In the genomic region with DNA sequence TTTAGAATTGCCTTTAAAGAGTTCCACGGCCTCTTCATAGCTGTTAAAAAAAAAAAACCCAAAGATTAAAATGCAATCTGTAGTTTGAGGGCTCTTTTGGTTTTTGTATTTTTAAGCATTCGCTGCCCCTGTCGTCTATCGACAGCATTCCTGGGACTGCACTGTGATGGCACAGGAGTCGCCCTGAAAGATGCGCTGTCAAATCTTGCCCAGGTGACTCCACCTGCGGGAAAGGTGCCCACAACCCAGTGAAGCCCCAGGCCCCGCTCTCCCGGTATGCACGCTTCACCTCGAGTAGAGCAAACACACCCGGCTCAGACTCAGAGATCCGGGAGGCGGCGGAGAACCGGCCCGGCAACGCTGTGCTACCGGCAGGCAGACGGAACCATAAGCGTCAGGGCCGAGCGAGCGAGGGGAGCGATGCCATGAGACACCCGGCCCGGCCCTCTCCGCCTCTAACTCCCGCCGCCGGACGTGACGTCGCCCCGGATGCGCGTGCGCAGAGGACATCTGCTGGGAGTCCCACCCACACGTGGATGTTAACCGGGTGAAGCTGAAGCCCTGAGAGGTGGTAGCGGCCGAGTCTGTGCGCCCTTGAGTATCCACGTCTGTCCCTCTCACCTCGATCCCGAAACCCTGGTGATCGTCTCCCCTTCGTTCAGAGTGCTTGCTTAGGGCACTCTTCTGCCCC, we compare ENCODE assay signal across 8 mouse cellular contexts. TPM values are rescaled to one million over a fixed set of nuclear protein-coding genes. Genes with fewer than 3 reads are reported as not detected.
A peak's percentile ranks its signal among the peaks of the same experiment; 100 is the strongest.
DNase-seq lines count a peak whose midpoint lies in the region; ATAC-seq and TF ChIP-seq lines count a peak whose summit lies in the region.

Gene Tbc1d7 (minus strand): TSS at position 482 of the 691 bp plus-strand sequence.

- no peaks in the 10 kb centered on the region for H3K27me3 ChIP-seq in C2C12 (ENCODE audit: control insufficient read depth, insufficient read depth, insufficient read length)
- no peaks in the 10 kb centered on the region for H3K27me3 ChIP-seq in erythroblast, embryonic 14.5 days (ENCODE audit: control insufficient read depth)
- no peaks in the 10 kb centered on the region for H3K27me3 ChIP-seq in heart, embryonic 11.5 days (ENCODE audit: control insufficient read depth, insufficient read depth, low read length)
- H3K27me3 ChIP-seq in kidney, embryonic 16.5 days (ENCODE audit: insufficient read depth, low read length) = no peaks in the 10 kb centered on the region
- H3K27me3 ChIP-seq in liver, adult 2 months (ENCODE audit: control insufficient read depth, insufficient read depth, low read length) = no peaks in the 10 kb centered on the region
- no peaks in the 10 kb centered on the region for H3K27me3 ChIP-seq in myocyte (ENCODE audit: control insufficient read depth, insufficient read depth, insufficient read length)
- no peaks in the 10 kb centered on the region for H3K27me3 ChIP-seq in splenic B cell, adult 2 months (ENCODE audit: control insufficient read depth, insufficient read depth, low read length, poor library complexity, severe bottlenecking)

- TF ChIP-seq CTCF in C2C12 (IDR thresholded peaks at IDR 0.05; ENCODE audit: control insufficient read depth, insufficient read depth, insufficient read length) = no peak
- no peak for TF ChIP-seq CTCF in brain, embryonic 14.5 days (IDR thresholded peaks at IDR 0.05; ENCODE audit: borderline replicate concordance, extremely low read depth, insufficient read depth, insufficient read length)
- TF ChIP-seq CTCF in liver, adult 2 months (IDR thresholded peaks at IDR 0.05; ENCODE audit: low read depth, low read length) = no peak

- peak; percentile 73; the same call in 1 of the 2 replicates for TF ChIP-seq POLR2A in brain, embryonic 14.5 days (IDR thresholded peaks at IDR 0.05; ENCODE audit: borderline replicate concordance, extremely low read depth, insufficient read depth, insufficient read length, poor library complexity, severe bottlenecking)
- peak; percentile 91 for TF ChIP-seq POLR2A in liver, adult 2 months (IDR thresholded peaks at IDR 0.05; ENCODE audit: extremely low read depth, insufficient read depth, low read length)
- TF ChIP-seq POLR2A in myocyte (IDR thresholded peaks at IDR 0.05; ENCODE audit: insufficient read length, low read depth) = peak; percentile 97

- H3K36me3 ChIP-seq in C2C12 (ENCODE audit: control insufficient read depth, insufficient read depth) (no peaks in the 10 kb centered on the region), myocyte (ENCODE audit: control insufficient read depth, insufficient read depth) (peaks cover 3% of the 10 kb centered on the region)
- H3K36me3 ChIP-seq in erythroblast, embryonic 14.5 days (ENCODE audit: control insufficient read depth) = no peaks in the 10 kb centered on the region
- no peaks in the 10 kb centered on the region for H3K36me3 ChIP-seq in heart, embryonic 11.5 days (ENCODE audit: control insufficient read depth, insufficient read depth, low read length)
- peaks cover 7% of the 10 kb centered on the region; the same call in 1 of the 2 replicates for H3K36me3 ChIP-seq in kidney, embryonic 16.5 days (ENCODE audit: insufficient read depth, low read length)
- H3K36me3 ChIP-seq in liver, adult 2 months (ENCODE audit: control insufficient read depth, insufficient read depth, low read length) = no peaks in the 10 kb centered on the region; the same call in 1 of the 2 replicates
- no peaks in the 10 kb centered on the region for H3K36me3 ChIP-seq in splenic B cell, adult 2 months (ENCODE audit: control insufficient read depth, insufficient read depth, low read length, poor library complexity, severe bottlenecking)

- WGBS in heart, embryonic 11.5 days (ENCODE audit: insufficient replicate concordance) = 1% methylated on average over 48 of the region's 48 CpGs
- WGBS in kidney, embryonic 16.5 days = under 1% methylated on average over 48 of the region's 48 CpGs
- WGBS in liver, adult 2 months = under 1% methylated on average over 48 of the region's 48 CpGs

- H3K4me2 ChIP-seq in heart, embryonic 11.5 days = peak within 1 kb of the TSS; percentile 83
- peak within 1 kb of the TSS; percentile 85 for H3K4me2 ChIP-seq in kidney, embryonic 16.5 days (replicated peaks; ENCODE audit: low read depth, low read length)
- peak within 1 kb of the TSS; percentile 98 for H3K4me2 ChIP-seq in myocyte (ENCODE audit: low read depth)

- peak within 1 kb of the TSS; percentile 85 for H3K27ac ChIP-seq in heart, embryonic 11.5 days (ENCODE audit: low read depth, low read length)
- H3K27ac ChIP-seq in kidney, embryonic 16.5 days (ENCODE audit: low read length) = peak within 1 kb of the TSS; percentile 81
- peak within 1 kb of the TSS; percentile 64 for H3K27ac ChIP-seq in liver, adult 2 months (replicated peaks; ENCODE audit: insufficient read depth, low read depth, low read length)

- peak within 1 kb of the TSS; percentile 50 for H3K4me3 ChIP-seq in C2C12 (ENCODE audit: insufficient read depth, poor library complexity, severe bottlenecking)
- H3K4me3 ChIP-seq in erythroblast, embryonic 14.5 days (replicated peaks) = peak within 1 kb of the TSS; percentile 82
- peak within 1 kb of the TSS; percentile 78 for H3K4me3 ChIP-seq in heart, embryonic 11.5 days (ENCODE audit: low read depth, low read length)
- H3K4me3 ChIP-seq in kidney, embryonic 16.5 days (ENCODE audit: low read length) = peak within 1 kb of the TSS; percentile 75
- H3K4me3 ChIP-seq in liver, adult 2 months (ENCODE audit: insufficient read depth, low read depth, low read length) = peak within 1 kb of the TSS; percentile 72
- H3K4me3 ChIP-seq in myocyte = peak within 1 kb of the TSS; percentile 89

- peak; percentile 99 for DNase-seq in brain, embryonic 14.5 days (ENCODE audit: low read depth)
- DNase-seq in liver, adult 2 months (ENCODE audit: extremely low read depth, low read depth, low spot score) = peak; percentile 85
- DNase-seq in splenic B cell, adult 2 months (ENCODE audit: low read depth, low spot score) = peak; percentile 98

- H3K4me1 ChIP-seq in erythroblast, embryonic 14.5 days (ENCODE audit: control insufficient read depth) = peaks cover 29% of the 10 kb centered on the region
- H3K4me1 ChIP-seq in heart, embryonic 11.5 days (ENCODE audit: control insufficient read depth, insufficient read depth, low read length) = peaks cover 7% of the 10 kb centered on the region
- H3K4me1 ChIP-seq in kidney, embryonic 16.5 days (ENCODE audit: insufficient read depth, low read length) = peaks cover 6% of the 10 kb centered on the region
- peaks cover 6% of the 10 kb centered on the region for H3K4me1 ChIP-seq in liver, adult 2 months (ENCODE audit: control insufficient read depth, insufficient read depth, low read length)

- H3K79me2 ChIP-seq in C2C12 (ENCODE audit: control insufficient read depth, insufficient read depth) (no peaks in the 10 kb centered on the region), myocyte (ENCODE audit: control insufficient read depth, insufficient read depth) (no peaks in the 10 kb centered on the region)
- H3K79me2 ChIP-seq in liver, adult 2 months (ENCODE audit: control insufficient read depth, insufficient read depth, low read length) = no peaks in the 10 kb centered on the region

- H3ac ChIP-seq in C2C12 (ENCODE audit: control insufficient read depth, insufficient read length, low read depth) (peak within 1 kb of the TSS; percentile 82), myocyte (ENCODE audit: control insufficient read depth, insufficient read length) (peak within 1 kb of the TSS; percentile 57)

- peak within 1 kb of the TSS; percentile 93 for H3K9ac ChIP-seq in heart, embryonic 11.5 days (ENCODE audit: low read depth, low read length)
- H3K9ac ChIP-seq in kidney, embryonic 16.5 days (replicated peaks; ENCODE audit: low read length) = peak within 1 kb of the TSS; percentile 90
- peak within 1 kb of the TSS; percentile 70 for H3K9ac ChIP-seq in liver, adult 2 months (ENCODE audit: low read depth, low read length)

- peak; percentile 91 for ATAC-seq in heart, embryonic 11.5 days (replicated peaks; ENCODE audit: insufficient number of reproducible peaks, low FRiP score, low TSS enrichment)
- ATAC-seq in kidney, embryonic 16.5 days (ENCODE audit: low FRiP score, low TSS enrichment) = peak; percentile 96

- no peaks in the 10 kb centered on the region for H3K79me3 ChIP-seq in C2C12 (ENCODE audit: low read depth)

- no peaks in the 10 kb centered on the region for H3K9me3 ChIP-seq in erythroblast, embryonic 14.5 days (ENCODE audit: control insufficient read depth, low read length)
- no peaks in the 10 kb centered on the region for H3K9me3 ChIP-seq in heart, embryonic 11.5 days (replicated peaks; ENCODE audit: control insufficient read depth, low read length)
- no peaks in the 10 kb centered on the region for H3K9me3 ChIP-seq in kidney, embryonic 16.5 days (ENCODE audit: low read length)

TF ChIP-seq in C2C12, 6 proteins besides CTCF, POLR2A, EP300 and RAD21:
- TF ChIP-seq MAX (IDR thresholded peaks at IDR 0.05) (peak; percentile 94), MYOG (IDR thresholded peaks at IDR 0.05; ENCODE audit: control insufficient read depth, extremely low read depth, insufficient read length) (no peak), MYOD1 (IDR thresholded peaks at IDR 0.05; ENCODE audit: control insufficient read depth, insufficient read length, low read depth) (no peak), FOSL1 (IDR thresholded peaks at IDR 0.05; ENCODE audit: insufficient read depth, low read length, poor library complexity, severe bottlenecking) (no peak), CEBPB (IDR thresholded peaks at IDR 0.05; ENCODE audit: low read depth) (no peak)

TF ChIP-seq in myocyte, 11 proteins besides CTCF, POLR2A, EP300 and RAD21:
- peak; percentile 98 for TF ChIP-seq POLR2AphosphoS2 (IDR thresholded peaks at IDR 0.05; ENCODE audit: insufficient read length, low read depth)
- peak in 2 of 3 experiments; percentile 22 to 29 for TF ChIP-seq MYOD1 (IDR thresholded peaks at IDR 0.05; ENCODE audit: control insufficient read depth in 1 of 3, insufficient read length in 2 of 3, low read depth in 2 of 3)
- TF ChIP-seq USF1 (IDR thresholded peaks at IDR 0.05; ENCODE audit: low read depth) = no peak
- peak in 1 of 3 experiments; percentile 61 for TF ChIP-seq MYOG (IDR thresholded peaks at IDR 0.05; ENCODE audit: control insufficient read depth in 1 of 3, insufficient read depth in 1 of 3, insufficient read length in 2 of 3, low read depth in 2 of 3)

RNA-seq across cellular contexts. Expression of gene Tbc1d7, which starts in this region (rescaled TPM):
- 15.9 TPM for polyA plus RNA-seq in C2C12 (2012; fragmentation: generic; extraction: Trizol)
- polyA plus RNA-seq in brain, embryonic 14.5 days (2012; rRNA removed) = 43.0 and 46.2 TPM in 2 replicates
- 0.29 and 0.42 TPM in 2 replicates for polyA plus RNA-seq in erythroblast, embryonic 14.5 days (2012)
- 51.1 and 54.2 TPM in 2 replicates for polyA plus RNA-seq in heart, embryonic 11.5 days (2014; fragmentation: Nextera tagmentation; extraction: Ambion mirVana)
- 57.3 and 58.0 TPM in 2 replicates for polyA plus RNA-seq in kidney, embryonic 16.5 days (2015; fragmentation: Nextera tagmentation; extraction: Ambion mirVana)
- total RNA-seq in liver, adult 2 months (2014; rRNA removed) = 6.2 and 7.2 TPM in 2 replicates
- 14.9 and 18.0 TPM in 2 replicates for polyA plus RNA-seq in liver, adult 2 months (2012; rRNA removed)
- polyA plus RNA-seq in myocyte (2012; fragmentation: generic; extraction: Trizol) = 31.4 TPM

Comparison
In these comparisons a context has a peak if more than half of its experiments do, and no peak if none do; other contexts are left out.
1. Peak in every context shown above with its lines: DNase-seq, ATAC-seq, H3K4me3 ChIP-seq and H3K27ac ChIP-seq.
2. RNA of gene Tbc1d7 (polyA plus RNA-seq): 57.3 to 58.0 TPM in kidney, embryonic 16.5 days, 51.1 to 54.2 TPM in heart, embryonic 11.5 days, 43.0 to 46.2 TPM in brain, embryonic 14.5 days, 31.4 TPM in myocyte (single experiment), 15.9 TPM in C2C12 (single experiment) and 14.9 to 18.0 TPM in liver, adult 2 months; 0.29 to 0.42 TPM in erythroblast, embryonic 14.5 days; every median in the first group is over 10 times any median in the second.